Mouse (Mus musculus) left cerebral cortex, postnatal 14 days (tissue): ENCODE measurements around the gene Nek1. TPM values are rescaled to one million over a fixed set of nuclear protein-coding genes. Genes with fewer than 3 reads are reported as not detected.

Source experiments
- DNase-seq, 2 experiments: peaks; one replicate each; pipeline ENCODE4 v3.0.0; 2021 to 2022; ENCODE audit warnings: low spot score in 2 of 2, mixed read lengths in 1 of 2
- intact Hi-C: fragments of 180-260 bp; cut with DNase I; formaldehyde crosslinking; loops from one replicate; pipeline ENCODE4 v1.15.1; 2025
- long read RNA-seq, 2 experiments: library from polyadenylated mRNA; stranded (forward); transcript quantifications; one replicate each; pipeline ENCODE4 v2.0.0; 2021
- total RNA-seq, 2 experiments: library from RNA; stranded (reverse); gene quantifications; 2 replicates each; pipeline ENCODE4 v1.2.3; 2021

Gene Nek1
- total RNA-seq, result 10 to 100 TPM; 25.2 to 28.5 TPM
- long read RNA-seq, experiment 1, full-length matches to known transcripts, result 2 of 5 reads
- long read RNA-seq, experiment 1, partial matches to known transcripts, result 2 of 5 reads
- long read RNA-seq, experiment 1, other reads (novel, unspliced or antisense), result 1 of 5 reads
- long read RNA-seq, experiment 2, full-length matches to known transcripts, result 3 of 7 reads
- long read RNA-seq, experiment 2, partial matches to known transcripts, result 2 of 7 reads
- long read RNA-seq, experiment 2, other reads (novel, unspliced or antisense), result 2 of 7 reads

DNA sequence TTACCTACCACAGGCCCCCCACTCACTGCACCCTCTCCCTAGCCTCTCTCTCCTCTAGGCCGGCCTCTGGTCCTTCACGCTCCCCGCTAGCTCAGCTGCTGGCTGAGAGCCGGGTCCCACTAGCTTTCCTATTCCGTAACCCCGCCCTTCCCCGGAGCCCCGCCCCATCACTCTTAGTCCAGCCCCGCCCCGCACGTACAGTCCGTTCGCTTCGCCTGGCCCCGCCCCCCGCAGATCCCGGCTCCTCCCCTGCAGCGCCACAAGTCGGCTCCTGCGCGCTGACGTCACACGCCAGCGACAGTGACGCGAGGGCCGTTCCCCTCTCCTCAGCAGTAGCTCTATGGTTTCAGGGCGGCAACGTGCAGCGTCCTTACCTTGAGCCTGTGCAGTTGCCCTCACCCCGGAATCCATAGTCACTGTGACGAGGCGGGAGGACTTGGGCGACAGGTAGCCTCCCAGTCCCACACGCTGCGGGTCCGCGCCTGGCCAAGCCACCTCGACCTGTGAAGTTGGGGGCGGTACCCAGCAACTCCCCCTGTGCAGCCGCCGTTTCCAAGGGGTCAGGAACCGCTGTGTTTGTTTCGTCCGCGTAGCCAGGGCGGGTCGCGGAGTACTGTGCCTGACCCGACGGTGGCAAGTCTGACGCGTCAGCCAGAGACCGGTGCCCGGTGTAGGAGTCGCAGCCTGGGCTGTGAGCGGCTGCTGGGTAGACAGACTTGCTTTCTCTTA lies at the start of gene Nek1:
TSS of gene Nek1 (plus strand) at position 286 of the 729 bp plus-strand sequence.
- peak; percentile 98 for DNase-seq
- intact Hi-C loops, result loop anchor here (5.0 kb wide), 1 partner anchor 376 kb away; no protein-coding TSS in a partner anchor

DNA sequence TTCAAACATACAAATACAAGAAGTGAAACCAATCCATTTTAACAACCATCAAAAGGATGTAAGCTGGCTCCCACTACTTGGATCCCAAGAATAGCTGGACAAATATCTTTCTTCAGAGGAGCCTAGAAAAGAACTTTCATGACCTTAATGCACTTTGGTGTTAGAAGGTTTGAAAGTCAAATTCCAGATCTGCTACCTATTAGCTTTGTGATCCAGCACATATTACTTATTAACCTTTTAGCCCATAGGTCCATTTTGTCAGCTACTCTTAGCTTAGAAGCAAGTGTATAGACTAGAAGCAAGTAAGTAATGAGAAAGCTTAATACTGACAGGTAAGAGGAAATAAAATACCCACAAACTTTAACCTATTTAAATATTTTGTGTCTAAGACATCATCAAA lies 45.5 kb upstream of the Nek1 start:
- intact Hi-C loops, result no loop called here
- DNase-seq, result no peak

DNA sequence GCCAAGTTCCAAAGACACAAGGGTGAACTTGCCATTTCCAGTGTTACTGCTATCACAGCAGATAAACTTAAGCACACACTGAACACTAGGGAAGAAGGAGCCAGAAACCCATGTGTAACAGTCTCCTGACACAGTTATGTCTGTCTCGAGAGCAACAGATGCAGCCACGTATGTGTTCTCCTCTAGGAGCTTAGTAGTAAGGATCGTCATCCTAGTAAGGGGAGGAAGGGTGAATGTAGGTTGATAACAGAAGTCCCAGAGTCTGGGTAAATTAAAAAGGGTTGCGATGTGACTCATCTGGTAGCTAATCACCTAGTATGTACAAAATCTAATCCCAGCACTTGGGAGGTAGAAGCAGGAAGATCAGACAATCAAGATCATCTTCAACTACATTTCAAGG lies 43.1 kb upstream of the Nek1 start:
- DNase-seq, result no peak
- intact Hi-C loops, result no loop called here

DNA sequence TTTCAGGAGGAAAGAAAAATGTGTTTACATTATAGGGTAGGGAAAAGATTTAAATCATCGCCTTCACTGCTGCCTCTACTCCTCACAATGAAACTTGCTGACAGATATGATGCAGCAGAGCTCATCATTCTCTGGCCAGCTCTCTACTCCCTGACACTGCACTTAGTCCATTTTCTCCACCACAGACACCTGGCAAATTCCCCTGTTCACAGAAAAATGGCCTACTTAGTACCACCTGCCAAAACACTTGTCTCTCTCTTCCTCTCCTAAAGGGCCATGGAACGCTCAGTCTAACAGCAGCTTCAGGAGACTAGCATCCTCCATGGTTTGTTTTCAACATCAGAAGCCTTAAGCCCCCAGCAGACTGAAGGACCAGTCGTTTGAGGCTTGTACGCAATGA lies 41.7 kb upstream of the Nek1 start:
- intact Hi-C loops, result no loop called here

DNA sequence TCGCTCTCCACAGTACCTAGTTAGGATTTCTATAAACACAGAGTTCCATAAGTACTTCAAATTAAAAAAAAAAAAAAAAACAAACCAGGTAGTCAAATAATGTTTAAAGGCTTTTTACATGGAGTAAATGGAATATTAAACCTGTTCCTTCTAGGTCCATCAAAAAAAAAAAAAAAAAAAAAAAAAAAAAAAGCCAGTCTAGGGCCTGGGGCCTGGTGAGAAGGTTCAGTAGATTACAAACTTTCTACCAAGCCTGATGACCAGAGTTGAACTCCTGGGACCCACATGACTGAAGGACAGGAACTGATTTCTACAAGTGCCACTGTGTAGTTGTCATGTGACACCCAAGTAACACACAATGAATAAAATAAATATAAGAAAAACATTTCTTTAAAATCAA lies 41.2 kb upstream of the Nek1 start:
- intact Hi-C loops, result no loop called here
- DNase-seq, result no peak

More for the DNA sequence above, 41.7 kb upstream of the Nek1 start:
- DNase-seq, result no peak

DNA sequence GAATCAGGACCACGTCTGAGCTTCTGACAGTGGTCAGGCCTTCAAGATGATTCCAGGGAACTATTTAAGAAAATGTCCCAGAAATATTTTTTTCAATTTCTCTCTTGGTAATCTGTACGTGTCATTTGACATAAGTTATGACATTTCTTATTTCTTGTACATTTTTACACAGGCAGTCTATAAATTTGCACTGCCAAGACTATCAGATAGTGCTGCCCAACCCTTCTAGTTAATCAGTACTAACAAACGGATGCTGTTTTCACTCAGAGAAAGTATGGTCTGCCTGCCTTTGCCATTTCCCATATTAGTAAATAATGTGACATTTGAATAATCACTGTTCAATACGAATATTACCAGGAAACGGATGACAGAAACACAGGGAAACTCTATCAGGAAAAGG lies 40.2 kb upstream of the Nek1 start:
- no peak for DNase-seq
- intact Hi-C loops, result no loop called here

DNA sequence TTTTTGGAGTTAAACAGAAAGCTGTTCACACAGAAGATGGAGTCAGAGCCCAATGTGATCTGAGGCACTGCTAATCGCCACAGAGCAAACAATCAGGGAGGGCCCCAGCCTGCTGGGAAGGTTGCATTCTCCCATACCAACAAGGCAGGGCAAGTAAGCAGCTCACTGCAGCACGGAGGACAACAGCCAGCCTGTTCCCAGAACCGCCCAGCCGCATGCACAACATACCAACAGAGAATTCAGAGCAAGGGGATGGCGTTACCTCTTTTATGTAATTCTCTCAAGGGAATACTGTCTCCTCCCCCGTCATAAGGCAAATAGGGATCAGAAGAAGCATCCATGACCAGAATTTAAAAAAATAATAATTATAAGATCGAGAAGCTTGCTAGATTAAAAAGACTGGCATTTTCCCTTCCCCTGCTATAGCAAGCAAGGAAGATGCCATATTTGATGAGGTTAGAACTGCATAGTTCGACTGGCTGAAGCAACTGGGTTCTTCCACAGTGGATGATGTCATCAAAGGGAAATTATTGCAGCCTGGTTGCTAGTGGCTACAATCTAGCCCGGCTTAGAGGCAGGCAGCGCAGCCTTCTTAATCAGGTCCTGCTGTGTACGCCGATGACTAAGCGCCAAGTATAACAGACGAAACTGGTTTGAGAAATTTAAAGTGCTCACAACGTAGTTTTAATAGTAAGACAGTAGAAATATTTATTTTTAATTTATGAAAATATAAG lies 38.5 kb upstream of the Nek1 start:
- intact Hi-C loops, result no loop called here

DNA sequence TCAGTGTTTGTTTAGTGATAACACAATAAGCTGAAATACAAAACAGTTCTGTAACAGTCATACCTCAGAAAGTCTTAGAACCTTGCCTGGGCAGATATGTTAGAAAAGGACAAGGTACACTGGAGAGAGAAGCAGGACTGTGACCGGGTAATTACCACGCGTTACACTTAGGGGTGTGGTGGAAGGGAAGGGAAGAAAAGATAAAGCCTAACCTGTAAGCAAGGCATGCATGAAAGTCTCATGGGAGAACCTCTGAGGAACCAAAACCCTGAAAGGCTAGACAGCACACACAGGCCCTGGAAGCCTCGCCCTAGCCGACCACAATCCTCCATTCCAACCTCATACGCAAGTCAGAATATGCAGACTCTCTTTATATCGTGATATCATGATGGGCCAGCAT lies 36.1 kb upstream of the Nek1 start:
- DNase-seq, result no peak
- intact Hi-C loops, result no loop called here

More for the DNA sequence above, 38.5 kb upstream of the Nek1 start:
- peak; percentile 81 to 94 for DNase-seq

DNA sequence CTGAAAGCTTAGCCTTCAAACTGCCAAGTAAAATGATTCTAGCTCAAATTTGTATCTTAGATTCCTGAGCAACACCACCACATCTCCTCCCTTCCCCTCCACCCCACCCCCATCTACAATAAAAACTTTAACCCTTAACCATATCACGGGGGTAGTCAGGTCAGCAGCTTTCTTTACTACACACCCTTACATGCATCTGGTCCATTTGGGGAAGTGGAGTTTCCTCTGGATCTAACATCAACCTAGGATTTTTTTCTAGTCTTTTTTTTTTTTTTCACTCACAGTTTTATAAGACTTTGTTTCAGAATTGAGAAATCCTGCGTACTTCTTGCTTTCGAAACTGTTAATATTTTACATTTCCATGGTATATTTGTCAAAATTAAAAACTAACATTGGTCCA lies 30.2 kb upstream of the Nek1 start:
- intact Hi-C loops, result no loop called here
- no peak for DNase-seq

DNA sequence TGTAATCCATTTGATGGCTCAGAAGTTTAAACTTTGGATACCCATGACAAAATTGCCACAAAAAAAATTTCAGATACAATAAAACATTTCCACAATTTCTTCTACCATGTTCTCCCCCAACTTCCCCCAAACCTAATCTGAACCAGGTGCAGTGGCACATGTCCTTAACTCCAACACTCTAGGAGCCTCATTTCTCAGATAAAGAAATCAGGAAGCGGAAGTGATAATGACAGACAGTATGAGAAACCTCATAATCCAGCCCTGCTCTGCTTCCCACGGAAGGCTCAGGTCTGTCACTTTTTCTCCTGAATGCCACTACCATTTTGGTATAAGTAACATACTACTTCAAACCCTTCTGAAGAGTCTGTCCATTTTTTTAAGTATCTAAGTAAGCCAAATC lies 29.1 kb upstream of the Nek1 start:
- intact Hi-C loops, result no loop called here
- DNase-seq, result no peak

DNA sequence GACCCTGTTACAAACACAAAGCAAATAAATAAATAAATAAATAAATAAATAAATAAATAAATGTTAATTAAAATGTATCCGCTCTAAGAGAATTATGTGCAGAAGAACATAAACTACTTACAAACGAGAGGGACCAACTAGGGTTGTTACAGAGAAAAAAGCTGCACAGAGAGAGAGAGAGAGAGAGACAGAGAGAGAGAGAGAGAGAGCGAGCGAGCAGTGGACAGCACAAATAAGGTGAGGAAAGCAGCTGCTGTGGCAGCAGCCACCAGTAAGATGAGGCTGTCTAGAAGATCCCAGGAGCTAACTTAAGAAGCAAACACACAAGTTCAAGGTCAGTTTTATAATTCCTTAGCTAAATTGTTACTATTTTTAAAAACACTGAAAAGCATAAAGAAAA lies 28.5 kb upstream of the Nek1 start:
- no peak for DNase-seq
- intact Hi-C loops, result no loop called here

DNA sequence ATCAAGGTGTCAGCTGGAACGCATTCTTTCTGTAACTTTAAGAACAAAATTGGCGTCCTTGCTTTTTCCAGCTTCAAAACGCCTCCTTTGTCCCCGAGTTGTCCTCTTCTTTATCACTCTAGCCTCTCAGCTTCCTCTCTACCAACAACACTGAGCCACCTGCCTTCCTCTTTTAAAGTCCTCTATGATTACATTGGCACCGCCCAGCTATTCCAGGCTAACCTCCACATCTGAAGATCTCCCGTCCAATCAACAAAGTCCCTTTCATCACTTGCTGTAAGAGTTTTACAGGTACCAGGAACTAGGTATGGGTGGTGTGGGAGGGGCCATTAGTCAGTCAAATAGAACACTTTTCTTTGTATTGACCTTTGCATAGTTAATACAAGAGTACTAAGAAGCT lies 27.7 kb upstream of the Nek1 start:
- intact Hi-C loops, result no loop called here
- DNase-seq, result no peak

DNA sequence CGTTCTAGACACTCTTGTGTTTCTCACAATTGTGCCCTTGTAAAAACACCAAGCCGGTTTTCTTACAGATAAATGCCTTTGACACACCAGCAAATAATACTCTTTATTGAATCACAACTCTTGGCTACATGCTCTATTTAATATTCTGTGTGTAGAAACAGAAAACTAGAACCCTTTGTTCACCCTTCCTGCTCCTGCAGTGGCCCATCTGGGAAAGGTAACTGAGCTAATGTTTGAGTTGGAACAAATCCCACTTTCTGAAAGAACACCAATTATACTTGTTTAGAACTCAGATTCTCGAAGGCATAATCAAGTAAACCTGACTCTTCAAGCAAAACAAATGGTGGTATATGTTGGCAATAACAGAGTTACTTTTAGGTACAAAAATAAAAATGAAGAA lies 27.3 kb upstream of the Nek1 start:
- intact Hi-C loops, result no loop called here
- no peak for DNase-seq

DNA sequence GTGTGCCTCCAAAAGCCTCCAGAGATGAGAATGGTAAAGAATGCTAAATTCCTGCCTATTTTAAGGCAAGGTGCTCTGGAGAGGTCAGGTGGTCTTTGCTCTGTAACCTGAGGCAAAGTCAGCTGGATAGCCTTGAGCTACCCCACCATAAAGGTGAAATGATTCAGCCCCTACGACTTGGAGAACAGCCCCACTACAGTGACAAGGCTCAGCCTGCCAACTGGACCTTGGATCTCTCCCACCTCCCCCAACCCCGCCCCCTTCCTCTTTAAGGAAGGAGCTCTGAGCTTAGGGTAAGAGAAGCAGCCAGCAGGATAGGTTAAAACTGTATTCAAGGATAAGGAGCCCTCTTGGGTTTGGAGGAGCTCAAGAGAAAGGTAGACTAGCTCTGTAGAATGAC lies 23.9 kb upstream of the Nek1 start:
- no peak for DNase-seq
- intact Hi-C loops, result no loop called here

DNA sequence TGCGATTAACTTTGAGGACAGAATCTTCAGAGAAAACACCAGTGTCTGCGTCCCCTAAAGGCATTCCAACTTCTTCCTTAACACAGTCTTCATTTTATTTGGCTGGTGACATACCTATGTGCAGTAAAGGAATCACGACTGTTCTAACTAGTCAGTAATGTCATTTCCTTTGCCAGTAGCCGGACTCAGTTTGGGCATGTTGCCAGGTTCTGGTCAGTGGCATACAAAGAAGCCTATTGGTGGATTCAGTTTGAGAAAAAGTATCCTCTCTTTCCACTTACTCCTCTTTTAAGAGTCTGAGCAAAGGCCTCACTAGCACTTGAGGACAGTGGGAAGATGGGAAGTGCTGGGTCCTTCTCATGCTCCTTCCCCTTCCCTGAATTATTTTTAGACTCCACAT lies 21.2 kb upstream of the Nek1 start:
- peak in 1 of 2 experiments; percentile 34 for DNase-seq
- intact Hi-C loops, result no loop called here

DNA sequence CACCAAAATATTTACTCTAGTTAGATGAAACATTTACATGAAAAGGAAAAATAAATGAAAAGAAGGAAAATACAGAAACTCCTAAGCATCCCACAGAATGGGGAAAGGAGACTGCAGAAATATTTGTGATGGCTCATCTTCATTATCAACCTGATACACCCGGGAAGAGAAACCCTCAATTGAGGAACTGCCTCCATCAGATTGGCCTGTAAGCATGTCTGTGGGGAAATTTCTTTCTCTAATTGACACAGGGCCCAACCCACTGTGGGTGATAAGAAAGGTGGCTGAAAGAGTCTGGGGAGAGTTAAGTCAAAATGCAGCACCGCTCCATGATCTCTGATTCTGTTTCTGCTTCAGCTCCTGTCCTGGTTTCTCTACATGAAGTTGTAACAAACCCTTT lies 19.5 kb upstream of the Nek1 start:
- intact Hi-C loops, result no loop called here

DNA sequence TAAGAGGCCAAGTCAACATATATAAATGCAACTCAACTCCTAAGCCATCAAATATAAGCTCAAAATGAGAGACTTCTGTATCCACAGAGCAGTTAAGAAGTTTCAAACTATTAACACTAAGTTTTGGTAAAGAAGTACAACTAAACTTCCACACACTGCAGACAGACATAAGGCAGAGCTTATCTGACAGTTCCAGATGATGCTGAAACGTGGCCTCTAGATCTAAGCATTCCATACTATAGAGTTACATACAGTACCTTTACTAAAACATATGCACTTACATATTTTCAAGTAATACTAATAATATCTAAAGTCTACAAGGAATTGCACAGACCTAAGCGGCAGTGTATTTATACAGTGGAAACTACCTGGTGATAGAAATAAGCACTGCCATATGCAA lies 18.2 kb upstream of the Nek1 start:
- no peak for DNase-seq
- intact Hi-C loops, result no loop called here

More for the DNA sequence above, 19.5 kb upstream of the Nek1 start:
- DNase-seq, result no peak

DNA sequence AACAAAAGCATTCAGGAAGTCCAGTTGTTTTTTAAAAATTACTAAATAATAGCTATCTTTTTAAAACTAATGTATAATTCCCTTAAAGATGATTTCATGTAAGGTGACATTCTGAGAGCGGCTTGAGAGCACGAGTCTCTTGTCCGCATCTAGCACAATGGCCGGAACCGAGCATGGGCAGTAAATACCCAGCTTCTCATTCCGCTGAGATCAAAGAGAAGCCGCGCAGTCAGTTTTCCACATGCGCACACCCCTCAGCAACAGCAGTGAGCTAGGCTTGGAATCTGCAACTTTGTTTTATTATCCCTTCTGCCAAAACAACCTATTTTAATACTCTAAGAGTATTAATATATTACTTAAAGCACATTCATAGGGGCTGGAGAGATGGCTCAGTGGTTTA lies 16.2 kb upstream of the Nek1 start:
- intact Hi-C loops, result no loop called here
- DNase-seq, result no peak

DNA sequence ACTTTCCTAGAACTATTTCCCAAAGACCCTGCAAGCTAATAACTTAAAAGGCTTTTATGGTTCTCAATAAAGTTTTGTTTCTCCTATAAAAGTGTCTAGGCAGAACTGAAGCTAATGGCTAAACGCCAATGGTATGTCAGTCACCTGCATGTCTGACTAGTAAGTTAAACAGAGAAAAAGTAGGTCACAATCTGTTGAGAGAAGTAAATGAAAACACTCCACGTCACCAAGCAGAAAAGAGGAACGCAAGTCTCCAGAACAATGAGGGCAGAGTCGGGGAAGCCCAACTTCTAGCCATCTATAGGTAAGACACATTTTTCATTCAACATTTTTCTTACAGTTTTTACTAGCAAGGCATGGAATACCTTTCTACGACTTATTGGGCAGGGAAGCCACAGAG lies 14.5 kb upstream of the Nek1 start:
- intact Hi-C loops, result no loop called here
- DNase-seq, result no peak

DNA sequence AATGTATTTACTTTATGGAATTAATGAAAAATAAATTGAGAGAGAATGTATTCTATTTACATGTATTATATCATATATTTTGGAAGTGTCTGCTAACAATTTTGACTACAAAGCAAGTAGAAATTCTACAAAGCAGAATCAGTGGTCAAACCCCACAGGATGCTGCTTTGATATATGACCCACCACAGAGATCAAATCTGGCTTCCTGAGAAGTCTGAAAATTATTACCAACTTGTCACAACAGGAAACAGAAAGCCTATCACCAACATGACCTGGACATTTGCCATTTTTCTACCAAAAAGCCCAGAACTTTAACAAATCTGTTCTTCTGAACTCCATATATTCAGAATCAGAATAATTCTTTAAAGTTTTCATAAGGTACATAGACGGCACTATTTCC lies 11.6 kb upstream of the Nek1 start:
- DNase-seq, result no peak
- intact Hi-C loops, result loop anchor here (10.0 kb wide), 1 partner anchor 477 kb away; the partner anchor contains the start of genes Aadat and Gm10283
